Mouse (Mus musculus) liver, embryonic 16.5 days (tissue): ENCODE data around the gene Hmgn1. TPM values are rescaled to one million over a fixed set of nuclear protein-coding genes. Genes with fewer than 3 reads are reported as not detected.

Experiments used
- ATAC-seq: fragments of 200-750 bp; cut with Nextera tagmentation; 2 replicates; pipeline ENCODE4 v1.8.0; 2017; ENCODE audit warnings: low read depth, mild to moderate bottlenecking, moderate number of reproducible peaks, moderate library complexity
- H3K27ac ChIP-seq: fragments of 300-500 bp; sonication (generic); 2 replicates; pipeline ENCODE4 v1.5.1; 2014; ENCODE audit warnings: mild to moderate bottlenecking, low read length
- H3K27me3 ChIP-seq: fragments of 300-500 bp; sonication (generic); 2 replicates; pipeline ENCODE4 v1.6.1; 2014; ENCODE audit warnings: low read depth, low read length, mixed read lengths; ENCODE audit not compliant: control insufficient read depth, insufficient read depth
- H3K36me3 ChIP-seq: fragments of 300-500 bp; sonication (generic); 2 replicates; pipeline ENCODE4 v1.6.1; 2014; ENCODE audit warnings: mild to moderate bottlenecking; ENCODE audit not compliant: control insufficient read depth, insufficient read depth
- H3K4me1 ChIP-seq: fragments of 300-500 bp; sonication (generic); 2 replicates; pipeline ENCODE4 v1.6.1; 2014; ENCODE audit warnings: low read depth, low read length, mixed read lengths; ENCODE audit not compliant: control insufficient read depth
- H3K4me2 ChIP-seq: fragments of 300-500 bp; sonication (generic); 2 replicates; pipeline ENCODE4 v1.6.1; 2014; ENCODE audit warnings: low read depth, low read length, mixed read lengths
- H3K4me3 ChIP-seq: fragments of 300-500 bp; sonication (generic); 2 replicates; pipeline ENCODE4 v1.5.1; 2014; ENCODE audit warnings: low read depth, mild to moderate bottlenecking, low read length
- H3K9ac ChIP-seq: fragments of 300-500 bp; sonication (generic); 2 replicates; pipeline ENCODE4 v1.6.1; 2014; ENCODE audit warnings: low read depth, low read length
- H3K9me3 ChIP-seq: fragments of 300-500 bp; sonication (generic); replicated peaks from 2 replicates; pipeline ENCODE4 v1.6.1; 2016; ENCODE audit warnings: low read length; ENCODE audit not compliant: control insufficient read depth
- WGBS: fragments of 180-500 bp; shearing (Covaris S2); extraction: QIAGEN DNeasy Blood & Tissue Kit; methylation state at CpG from one replicate; pipeline ENCODE4 v1.1.7; 2014; ENCODE audit not compliant: insufficient replicate concordance; 5-methylcytosine and 5-hydroxymethylcytosine counted together
- polyA plus RNA-seq: library from polyadenylated mRNA; unstranded; fragments of >200 nt; fragmentation: Nextera tagmentation; extraction: Ambion mirVana; gene quantifications from 2 replicates; pipeline ENCODE4 v1.2.1, GENCODE M21; 2015

Hmgn1 gene
- polyA plus RNA-seq, result 89.0 and 109 TPM in 2 replicates

DNA sequence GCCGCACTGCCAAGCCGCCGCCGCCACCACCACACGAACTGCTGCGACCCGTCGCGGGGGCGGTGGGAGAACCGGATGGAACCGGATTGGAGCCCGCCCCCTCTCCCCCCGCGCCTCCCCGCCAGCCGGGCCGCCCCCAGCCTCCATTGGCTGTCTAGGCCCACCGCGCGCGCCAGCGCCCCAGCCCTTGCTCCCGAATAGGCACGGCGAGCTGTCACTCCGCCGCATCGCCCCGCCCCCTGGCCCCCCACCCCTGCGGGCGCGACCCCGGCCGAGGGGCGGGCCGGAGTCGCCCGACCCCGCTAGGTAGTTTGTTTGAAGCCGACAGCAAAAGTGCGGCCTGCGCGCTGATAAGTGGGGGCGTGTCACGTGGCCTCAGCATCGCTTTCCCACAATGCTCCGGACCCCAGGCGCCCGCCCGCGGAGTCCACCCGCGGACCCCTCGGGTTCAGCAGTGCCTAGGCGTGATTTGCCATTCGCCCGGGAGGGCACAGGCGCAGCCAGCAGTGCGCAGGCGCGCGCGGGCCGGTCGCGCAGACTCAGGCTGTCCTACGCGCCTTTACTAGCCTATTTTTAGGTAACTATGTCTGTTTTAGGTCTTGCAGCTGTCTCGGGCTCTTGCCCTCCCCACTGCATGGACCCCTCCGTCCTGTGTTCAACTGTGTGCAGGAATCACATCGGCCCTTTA lies at the start of gene Hmgn1:
Hmgn1 (minus strand) TSS at position 73 of the 688 bp plus-strand sequence.
- Histone ChIP-seq H3K9me3 (no peaks in the 10 kb centered on the region), H3K4me3 (peak within 1 kb of the TSS; percentile 73), H3K4me2 (peak within 1 kb of the TSS; percentile 87), H3K27me3 (peaks cover 5% of the 10 kb centered on the region; the same call in 1 of the 2 replicates), H3K27ac (peak within 1 kb of the TSS; percentile 71), H3K36me3 (peaks cover 10% of the 10 kb centered on the region), H3K4me1 (peaks cover 14% of the 10 kb centered on the region), H3K9ac (peak within 1 kb of the TSS; percentile 69)
- ATAC-seq, result peak; percentile 90
- 0% methylated on average over 59 of the region's 72 CpGs for WGBS

DNA sequence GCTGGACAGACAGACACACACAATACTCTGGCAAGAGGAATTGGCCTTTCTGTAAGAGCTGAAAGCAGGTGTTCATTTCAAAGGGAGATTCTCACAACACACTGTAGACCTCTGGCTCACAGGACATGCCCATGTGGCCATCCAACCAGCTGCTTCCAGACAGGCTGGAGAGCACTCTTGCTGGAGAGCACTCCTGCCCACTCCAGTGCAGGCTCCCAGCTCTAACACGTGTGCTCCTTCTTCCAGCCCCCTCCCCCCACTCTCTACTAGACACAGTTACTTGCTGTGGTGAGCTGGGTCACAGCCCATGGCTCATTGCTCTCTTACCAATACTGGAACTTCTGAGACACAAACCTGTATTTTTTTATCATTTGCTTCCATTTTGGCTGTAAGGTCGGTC lies 47.9 kb upstream of the Hmgn1 start:
- no peaks in the 10 kb centered on the region for H3K9me3 ChIP-seq
- no peak for ATAC-seq
- no peaks in the 10 kb centered on the region for H3K27me3 ChIP-seq
- no peak overlapping the region for H3K27ac ChIP-seq
- no peak overlapping the region for H3K4me3 ChIP-seq
- no peak overlapping the region for H3K9ac ChIP-seq
- no peak overlapping the region for H3K4me2 ChIP-seq
- H3K36me3 ChIP-seq, result no peaks in the 10 kb centered on the region
- 39% methylated on average over 2 of the region's 2 CpGs for WGBS
- H3K4me1 ChIP-seq, result no peaks in the 10 kb centered on the region

- no peak overlapping the region for H3K4me2 ChIP-seq
- ATAC-seq, result no peak
- 67% methylated on average over 8 of the region's 8 CpGs for WGBS
- no peaks in the 10 kb centered on the region for H3K36me3 ChIP-seq
- H3K9ac ChIP-seq, result no peak overlapping the region
- H3K4me1 ChIP-seq, result no peaks in the 10 kb centered on the region
- no peaks in the 10 kb centered on the region for H3K9me3 ChIP-seq
- no peaks in the 10 kb centered on the region for H3K27me3 ChIP-seq
- H3K27ac ChIP-seq, result no peak overlapping the region
- H3K4me3 ChIP-seq, result no peak overlapping the region
These were observed 46.1 kb upstream of the Hmgn1 start for GRCm38 (mm10) chr16:96173648-96174047.

DNA sequence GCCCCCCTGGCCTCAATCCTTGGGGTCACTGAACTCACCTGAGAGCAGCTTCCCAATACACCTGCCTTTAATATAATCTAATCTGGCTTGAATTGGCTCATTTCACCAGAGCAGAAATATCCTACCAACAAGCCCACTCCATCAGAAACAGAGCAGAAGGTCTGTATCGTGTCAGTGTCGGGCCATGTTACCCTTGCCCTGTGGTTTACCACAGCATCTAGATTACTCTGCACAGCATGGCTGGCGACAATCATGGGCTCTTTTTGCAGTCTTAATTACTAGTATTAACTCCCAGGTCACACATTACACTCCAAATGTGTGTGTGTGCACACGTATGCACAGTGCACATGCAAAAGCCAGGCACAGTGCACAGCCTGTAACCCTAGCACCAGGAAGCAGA lies 41.3 kb upstream of the Hmgn1 start:
- Histone ChIP-seq H3K9ac (no peak overlapping the region), H3K4me1 (no peaks in the 10 kb centered on the region), H3K4me3 (no peak overlapping the region), H3K27ac (no peak overlapping the region), H3K36me3 (no peaks in the 10 kb centered on the region), H3K4me2 (no peak overlapping the region), H3K9me3 (no peaks in the 10 kb centered on the region), H3K27me3 (no peaks in the 10 kb centered on the region)
- 36% methylated on average over 4 of the region's 4 CpGs for WGBS
- no peak for ATAC-seq

DNA sequence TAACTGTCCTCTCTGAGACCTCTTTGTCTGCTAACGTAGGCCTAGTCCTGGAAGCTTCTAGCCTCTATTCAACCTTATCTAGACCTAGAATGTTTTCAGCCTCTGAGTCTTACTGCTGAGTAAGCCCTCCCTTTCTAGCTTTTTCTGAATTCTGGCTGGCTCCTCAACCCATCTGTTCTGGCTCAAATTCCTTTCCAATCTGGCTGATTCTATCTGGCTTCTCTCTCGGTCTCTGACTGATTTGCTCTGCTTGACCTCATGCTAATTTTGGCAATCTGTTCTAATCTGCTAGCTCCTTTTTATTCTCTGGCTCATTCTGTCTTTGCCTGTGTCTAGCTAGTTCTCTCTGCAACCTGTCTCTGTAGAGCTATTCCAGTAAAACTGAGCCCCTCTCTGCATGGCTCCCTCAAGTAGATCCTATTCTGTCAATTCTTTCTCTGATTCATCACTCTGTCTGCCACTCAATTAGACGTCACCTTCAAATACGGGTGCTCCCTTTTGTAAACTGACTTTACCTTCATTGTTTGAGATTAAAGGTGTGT lies 38.3 kb upstream of the Hmgn1 start:
- Histone ChIP-seq H3K27ac (no peak overlapping the region), H3K4me2 (no peak overlapping the region), H3K27me3 (no peaks in the 10 kb centered on the region), H3K4me1 (no peaks in the 10 kb centered on the region), H3K9ac (no peak overlapping the region), H3K36me3 (no peaks in the 10 kb centered on the region), H3K4me3 (no peak overlapping the region), H3K9me3 (no peaks in the 10 kb centered on the region)
- 59% methylated on average over 4 of the region's 4 CpGs for WGBS
- ATAC-seq, result no peak

DNA sequence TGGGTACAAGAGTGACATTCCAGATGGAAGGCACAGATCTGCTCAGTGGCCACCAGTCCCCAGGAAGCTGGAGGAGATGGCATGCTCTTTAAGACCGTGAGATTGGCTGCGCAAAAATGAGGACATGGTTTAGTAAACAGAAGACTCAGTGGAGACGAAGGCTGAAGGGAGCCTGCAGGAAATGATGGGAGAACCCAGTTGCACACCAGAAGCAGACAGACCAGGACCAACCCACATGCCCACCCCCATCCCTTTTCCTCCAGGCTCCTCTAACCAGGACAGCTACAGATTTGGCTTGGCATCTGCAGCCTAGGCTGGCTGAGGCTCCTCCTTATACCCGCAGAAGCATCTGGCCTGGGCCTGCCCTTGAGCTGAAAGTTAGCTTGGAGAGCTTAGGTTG lies 33.8 kb upstream of the Hmgn1 start:
- H3K27me3 ChIP-seq, result no peaks in the 10 kb centered on the region
- WGBS, result 80% methylated on average over 4 of the region's 4 CpGs
- H3K9me3 ChIP-seq, result no peaks in the 10 kb centered on the region
- H3K9ac ChIP-seq, result no peak overlapping the region
- no peaks in the 10 kb centered on the region for H3K4me1 ChIP-seq
- no peaks in the 10 kb centered on the region for H3K36me3 ChIP-seq
- ATAC-seq, result no peak
- no peak overlapping the region for H3K27ac ChIP-seq
- no peak overlapping the region for H3K4me3 ChIP-seq
- H3K4me2 ChIP-seq, result no peak overlapping the region

DNA sequence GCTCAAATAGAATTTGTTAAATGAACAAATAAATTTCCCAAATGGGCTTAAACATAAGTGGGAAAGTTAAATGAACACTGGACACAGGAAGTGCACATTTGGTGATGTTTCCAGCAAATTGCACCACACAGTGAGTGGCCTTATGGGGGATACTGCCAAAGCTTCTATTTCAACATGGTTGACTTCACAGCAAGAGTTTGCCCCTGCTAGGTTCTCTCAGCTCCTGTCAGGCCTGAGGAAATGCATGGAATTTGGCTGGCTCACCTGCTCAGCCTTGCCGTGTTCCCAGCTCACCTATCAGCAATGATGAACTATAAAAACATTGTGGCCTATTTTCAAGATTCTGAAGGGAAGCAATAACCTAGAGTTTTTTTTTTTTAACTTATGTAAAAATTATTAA lies 33.4 kb upstream of the Hmgn1 start:
- Histone ChIP-seq H3K4me1 (no peaks in the 10 kb centered on the region), H3K27ac (no peak overlapping the region), H3K9me3 (no peaks in the 10 kb centered on the region), H3K9ac (no peak overlapping the region), H3K4me3 (no peak overlapping the region), H3K36me3 (no peaks in the 10 kb centered on the region), H3K4me2 (no peak overlapping the region), H3K27me3 (no peaks in the 10 kb centered on the region)
- 77% methylated on average over 1 of the region's 1 CpGs for whole genome bisulfite sequencing
- no peak for ATAC-seq

DNA sequence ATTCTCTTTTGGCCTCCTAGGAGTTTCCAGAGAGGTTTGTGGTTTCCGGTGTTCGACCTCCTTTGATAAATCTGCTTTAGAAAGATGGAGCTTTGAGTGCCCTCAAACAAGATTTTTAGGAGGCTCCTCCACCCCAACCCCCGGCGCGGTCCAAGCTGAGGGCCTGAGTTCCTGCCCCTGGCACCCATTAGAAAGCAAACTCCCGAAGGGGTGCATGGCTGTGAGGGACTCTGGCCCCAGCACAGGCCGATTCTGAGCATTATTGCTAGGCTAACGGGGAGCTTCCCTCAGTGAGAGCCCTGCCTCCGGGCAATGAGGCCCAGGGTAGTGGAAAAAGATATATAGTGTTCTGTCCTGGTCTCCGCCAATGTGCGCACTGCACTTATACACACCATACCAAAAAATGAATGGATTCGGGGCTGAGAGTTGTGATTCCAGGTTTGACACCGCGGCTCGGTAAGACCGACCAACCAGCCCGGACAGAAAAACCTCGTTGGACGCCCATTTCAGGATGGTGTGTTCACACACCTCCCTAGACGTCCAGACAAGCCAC lies 32.3 kb upstream of the Hmgn1 start:
- no peak overlapping the region for H3K27ac ChIP-seq
- H3K9ac ChIP-seq, result no peak overlapping the region
- no peaks in the 10 kb centered on the region for H3K36me3 ChIP-seq
- 67% methylated on average over 20 of the region's 20 CpGs for WGBS
- peak overlapping the region; percentile 93 for H3K4me2 ChIP-seq
- no peak for ATAC-seq
- H3K27me3 ChIP-seq, result no peaks in the 10 kb centered on the region
- no peaks in the 10 kb centered on the region for H3K4me1 ChIP-seq
- H3K9me3 ChIP-seq, result no peaks in the 10 kb centered on the region
- H3K4me3 ChIP-seq, result peak overlapping the region; percentile 64

- 1% methylated on average over 67 of the region's 67 CpGs for WGBS
- no peak overlapping the region for H3K27ac ChIP-seq
- H3K36me3 ChIP-seq, result no peaks in the 10 kb centered on the region
These were observed 31.7 kb upstream of the Hmgn1 start for GRCm38 (mm10) chr16:96159091-96159731.

More at GRCm38 (mm10) chr16:96159091-96159731, 31.7 kb upstream of the Hmgn1 start:
- H3K4me3 ChIP-seq, result peak overlapping the region; percentile 64
- peak overlapping the region; percentile 68 for H3K9ac ChIP-seq
- no peaks in the 10 kb centered on the region for H3K4me1 ChIP-seq
- H3K9me3 ChIP-seq, result no peaks in the 10 kb centered on the region
- ATAC-seq, result peak; percentile 72
- H3K27me3 ChIP-seq, result no peaks in the 10 kb centered on the region
- H3K4me2 ChIP-seq, result peak overlapping the region; percentile 93
